Mouse (Mus musculus): ENCODE results near the gene Trpt1. TPM values are rescaled to one million over a fixed set of nuclear protein-coding genes. Genes with fewer than 3 reads are reported as not detected.

Gene Trpt1
- not detected in 2 replicates for total RNA-seq (2015; ENCODE audit: low replicate concordance)
- total RNA-seq (2017; ENCODE audit: low replicate concordance), result not detected in 2 replicates

DNA sequence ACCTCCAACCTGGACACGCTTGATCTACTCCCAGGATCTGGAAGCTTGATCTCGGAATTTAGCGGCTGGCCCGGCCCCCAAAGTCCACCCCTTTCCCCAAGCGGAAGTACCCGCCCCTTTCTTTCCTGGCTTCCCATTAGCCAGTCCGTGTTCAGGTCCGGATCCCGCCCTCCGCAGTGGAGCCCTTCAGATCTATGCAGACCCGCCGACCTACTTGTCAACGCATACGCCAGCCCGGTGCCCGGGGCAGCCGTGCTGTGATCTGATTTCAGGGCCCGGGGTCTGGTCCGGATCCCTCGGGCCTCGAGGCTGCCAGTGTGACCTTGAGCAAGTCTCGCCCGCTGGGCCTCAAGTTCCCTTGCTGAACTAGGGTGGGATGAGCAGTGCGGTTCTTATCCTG lies at the start of gene Trpt1, which contains the start of gene Nudt22:
Gene Trpt1 (plus strand): TSS at position 126 of the 400 bp plus-strand sequence.
Gene Nudt22 (minus strand): TSS at position 112 of the 400 bp plus-strand sequence.
- peak; percentile 75 for ATAC-seq (replicated peaks; ENCODE audit: low FRiP score, poor library complexity, severe bottlenecking)

DNA sequence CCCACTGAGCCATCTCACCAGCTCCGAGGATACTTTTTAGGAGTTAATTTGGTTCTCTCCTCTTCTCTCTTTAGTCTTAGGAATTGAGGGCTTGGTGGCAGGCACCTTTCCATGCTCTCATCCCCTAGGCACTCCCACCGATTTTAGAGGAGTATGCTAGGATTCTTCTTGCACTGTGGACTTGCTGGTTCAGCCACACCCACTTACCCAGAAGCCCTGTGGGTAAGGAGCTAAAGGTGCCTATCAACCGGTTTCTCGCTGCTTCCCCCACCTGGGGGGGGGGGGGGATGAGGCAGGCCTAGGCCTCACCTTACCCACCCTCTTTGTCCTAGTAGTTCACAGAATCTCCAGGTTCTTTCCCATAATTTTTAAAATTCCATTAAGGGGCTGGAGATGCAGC lies 48.2 kb upstream of the Trpt1 start:
- ATAC-seq (replicated peaks; ENCODE audit: low FRiP score, poor library complexity, severe bottlenecking), result no peak

DNA sequence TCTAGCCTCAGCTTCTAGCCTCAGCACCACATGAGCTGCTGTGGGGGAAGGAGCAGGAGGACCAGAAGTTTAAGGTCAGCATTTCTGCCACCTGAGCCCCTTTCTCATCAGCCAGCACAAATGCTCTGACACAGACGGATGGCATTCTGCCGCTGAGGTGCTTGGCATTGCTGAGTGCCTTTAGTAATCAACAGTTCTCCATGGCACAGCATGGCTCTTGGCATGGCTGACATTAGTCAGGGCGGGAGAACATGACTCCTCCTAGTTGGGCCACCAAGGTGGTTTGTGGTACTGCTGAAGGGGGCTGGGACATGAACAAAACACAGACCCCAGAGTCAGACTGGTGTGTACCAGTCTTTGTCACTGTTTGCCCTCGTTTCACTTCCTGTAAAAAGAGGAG lies 47.7 kb upstream of the Trpt1 start:
- no peak for ATAC-seq (replicated peaks; ENCODE audit: low FRiP score, poor library complexity, severe bottlenecking)

DNA sequence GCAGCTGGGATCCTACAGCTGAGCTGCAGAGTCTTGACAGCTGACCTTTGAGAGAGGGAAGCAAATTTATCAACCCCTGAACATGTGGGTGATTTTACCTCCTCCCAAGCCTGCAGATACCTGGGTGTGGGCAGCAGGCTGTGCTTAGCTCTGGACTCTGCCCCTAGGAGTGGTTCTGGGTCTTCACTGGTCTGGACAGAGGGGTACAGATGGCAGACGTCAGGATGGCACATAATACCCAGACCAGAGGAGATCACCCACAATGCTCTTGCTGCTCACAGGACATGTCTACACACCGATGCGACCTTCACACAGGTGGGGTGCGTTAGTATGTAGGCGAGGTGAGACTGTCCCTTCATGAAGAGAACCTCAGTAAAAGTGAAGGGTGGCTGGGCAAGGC lies 46.4 kb upstream of the Trpt1 start:
- no peak for ATAC-seq (replicated peaks; ENCODE audit: low FRiP score, poor library complexity, severe bottlenecking)

DNA sequence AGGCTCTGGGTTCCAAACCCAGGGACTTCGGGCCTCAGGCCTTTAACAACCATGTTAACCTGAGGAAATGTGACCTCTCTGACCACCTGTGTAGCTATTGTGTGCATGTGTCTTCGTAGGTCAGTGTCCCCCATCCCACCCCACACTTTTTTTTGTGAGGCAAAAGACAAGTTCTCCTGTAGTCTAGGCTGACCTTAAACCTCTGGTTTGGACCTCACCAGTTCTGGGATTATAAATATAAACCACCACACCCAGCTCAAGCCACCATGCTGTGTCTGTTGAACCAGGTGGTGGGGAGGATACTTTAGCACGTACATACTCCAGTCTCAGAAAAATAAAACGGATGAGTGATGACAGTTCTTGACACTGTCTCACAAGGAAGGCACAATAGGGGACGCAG lies 46.0 kb upstream of the Trpt1 start:
- no peak for ATAC-seq (replicated peaks; ENCODE audit: low FRiP score, poor library complexity, severe bottlenecking)

DNA sequence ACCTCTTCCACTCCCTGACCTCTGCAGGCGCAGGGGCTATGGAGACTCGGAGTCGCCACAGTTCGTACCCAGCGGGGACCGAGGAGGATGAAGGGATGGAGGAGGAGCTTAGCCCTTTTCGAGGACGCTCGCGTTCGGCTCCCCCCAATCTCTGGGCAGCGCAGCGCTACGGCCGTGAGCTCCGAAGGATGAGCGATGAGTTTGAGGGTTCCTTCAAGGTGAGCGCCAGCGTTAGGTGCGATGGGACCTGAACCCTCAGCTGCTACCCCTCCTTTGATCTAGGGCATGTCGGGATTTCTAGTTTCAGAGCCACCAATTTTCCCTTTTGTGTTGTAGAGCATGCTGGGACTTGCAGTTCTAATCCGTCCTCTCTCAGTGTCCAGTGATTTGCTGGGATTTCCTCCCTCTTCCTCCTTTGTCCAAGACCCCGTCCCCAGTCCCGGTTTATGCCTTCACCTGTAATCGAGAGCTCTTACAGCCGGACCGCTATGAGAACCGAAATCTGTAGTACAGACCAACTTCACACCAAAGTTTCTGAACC lies 45.2 kb upstream of the Trpt1 start:
- ATAC-seq (replicated peaks; ENCODE audit: low FRiP score, poor library complexity, severe bottlenecking), result no peak

DNA sequence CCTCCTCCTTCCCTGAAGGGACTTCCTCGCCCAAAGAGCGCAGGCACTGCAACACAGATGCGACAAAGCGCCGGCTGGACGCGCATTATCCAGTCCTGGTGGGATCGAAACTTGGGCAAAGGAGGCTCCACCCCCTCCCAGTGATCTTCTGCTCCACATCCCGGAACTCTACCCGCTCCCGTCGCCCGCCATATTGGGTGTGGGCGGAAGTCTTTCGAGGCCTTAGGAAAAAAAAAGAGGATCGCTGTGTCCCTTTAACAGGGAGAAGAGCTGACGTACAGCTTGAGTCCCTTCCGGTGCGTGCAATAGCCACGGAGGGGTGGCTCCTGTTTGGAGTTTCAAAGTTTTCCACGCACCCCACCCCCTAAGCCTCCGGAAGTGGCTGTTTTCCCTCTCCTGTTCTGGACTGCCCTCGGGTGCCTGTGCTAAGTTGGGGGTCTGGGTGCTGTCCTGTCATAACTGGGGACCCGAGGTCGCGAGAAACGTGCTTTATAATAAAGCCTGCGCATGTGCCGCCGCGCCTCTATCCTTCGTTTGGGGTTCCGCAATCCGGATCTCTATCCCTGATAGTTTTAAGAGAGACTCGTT lies 44.5 kb upstream of the Trpt1 start:
- peak; percentile 86 for ATAC-seq (replicated peaks; ENCODE audit: low FRiP score, poor library complexity, severe bottlenecking)

DNA sequence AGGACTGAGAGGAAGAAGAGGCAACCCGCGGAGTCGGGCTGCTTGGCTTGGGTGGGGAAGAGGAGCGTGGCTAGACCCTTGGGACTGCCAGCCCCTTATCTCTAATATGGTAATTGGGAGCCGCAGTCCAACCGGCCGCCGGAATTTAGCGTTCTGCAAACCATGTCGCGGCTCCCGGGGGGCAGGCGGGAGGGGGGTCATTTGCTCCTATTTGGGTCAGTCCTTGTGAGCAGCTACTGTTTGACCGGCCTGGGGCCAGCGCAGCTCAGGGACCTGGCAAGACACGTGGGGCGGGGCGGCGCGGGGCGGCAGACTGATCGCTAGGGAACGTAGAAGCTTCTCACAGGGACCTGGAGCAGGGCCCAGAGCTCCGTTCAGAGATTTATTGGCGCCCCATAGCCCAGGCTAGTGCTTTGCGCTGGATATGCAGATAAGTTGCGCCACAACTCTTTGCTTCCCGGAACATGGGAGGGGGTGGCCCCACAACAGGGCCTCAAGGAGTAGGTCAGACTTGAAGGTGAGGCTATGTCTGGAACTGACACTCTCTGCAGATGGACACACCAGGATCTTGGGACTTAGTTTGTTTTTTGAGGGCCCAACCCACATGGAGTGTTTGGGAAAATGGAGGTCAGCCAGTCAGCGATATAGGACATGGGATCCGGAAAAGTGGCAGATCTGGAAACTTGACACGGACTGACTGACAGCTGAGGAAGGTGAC lies 43.8 kb upstream of the Trpt1 start:
- ATAC-seq (replicated peaks; ENCODE audit: low FRiP score, poor library complexity, severe bottlenecking), result peak; percentile 31; the same call in 1 of the 2 replicates

DNA sequence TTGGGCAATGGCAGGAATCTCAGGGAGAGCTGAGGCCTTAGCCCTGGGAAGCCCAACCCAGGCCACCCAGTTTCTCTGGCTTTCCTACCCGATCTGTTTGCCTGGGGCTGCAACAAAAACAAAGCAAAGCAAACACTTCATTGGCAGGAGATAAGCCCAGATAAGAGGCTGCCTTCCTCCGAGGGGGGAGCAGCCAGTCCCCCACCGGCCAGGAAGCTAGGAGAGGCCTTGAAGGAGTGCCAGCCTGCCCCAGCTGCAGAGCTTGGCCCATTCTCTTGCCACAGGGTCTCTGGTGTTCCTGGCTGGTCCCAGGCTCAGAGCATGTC lies 43.3 kb upstream of the Trpt1 start:
- ATAC-seq (replicated peaks; ENCODE audit: low FRiP score, poor library complexity, severe bottlenecking), result no peak

DNA sequence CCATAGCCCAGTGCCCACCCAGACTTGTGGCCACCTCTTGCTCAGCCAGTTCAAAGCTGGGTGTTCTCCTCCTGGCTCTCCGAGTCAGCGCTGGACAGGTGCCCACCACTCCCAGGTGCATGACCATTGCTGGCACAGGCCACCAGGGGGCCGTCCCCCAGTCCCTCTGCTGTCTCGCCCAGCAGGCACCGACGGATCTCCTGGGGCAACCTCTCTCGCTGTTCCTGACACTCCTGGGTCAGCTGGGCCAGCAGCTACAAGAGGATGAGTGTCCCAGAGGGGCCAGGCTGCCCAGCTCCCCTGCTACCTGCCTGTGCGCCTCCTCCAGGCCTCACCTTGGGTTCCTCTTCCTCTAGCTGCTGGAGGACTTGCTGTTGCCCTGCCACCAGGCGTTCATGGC lies 41.9 kb upstream of the Trpt1 start:
- ATAC-seq (replicated peaks; ENCODE audit: low FRiP score, poor library complexity, severe bottlenecking), result no peak

DNA sequence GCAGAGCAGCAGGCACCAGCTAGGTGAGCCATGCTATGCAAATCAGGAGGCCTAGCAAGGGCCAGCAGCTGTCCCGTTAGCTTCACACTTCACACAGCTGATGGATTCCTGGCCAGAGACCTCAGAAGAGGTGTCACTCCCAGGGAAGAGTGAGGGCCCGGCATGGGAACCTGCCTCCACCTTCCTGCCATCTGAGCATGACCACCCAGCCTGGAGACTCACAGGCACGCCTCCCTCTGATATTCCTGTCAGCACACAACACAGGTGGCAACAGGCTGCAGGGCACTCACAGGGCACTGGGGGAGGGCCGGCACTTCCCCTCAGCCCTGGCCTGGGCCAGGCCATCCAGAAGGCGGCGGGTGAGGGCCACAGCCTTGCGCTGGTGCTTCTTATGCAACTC lies 40.5 kb upstream of the Trpt1 start:
- no peak for ATAC-seq (replicated peaks; ENCODE audit: low FRiP score, poor library complexity, severe bottlenecking)

DNA sequence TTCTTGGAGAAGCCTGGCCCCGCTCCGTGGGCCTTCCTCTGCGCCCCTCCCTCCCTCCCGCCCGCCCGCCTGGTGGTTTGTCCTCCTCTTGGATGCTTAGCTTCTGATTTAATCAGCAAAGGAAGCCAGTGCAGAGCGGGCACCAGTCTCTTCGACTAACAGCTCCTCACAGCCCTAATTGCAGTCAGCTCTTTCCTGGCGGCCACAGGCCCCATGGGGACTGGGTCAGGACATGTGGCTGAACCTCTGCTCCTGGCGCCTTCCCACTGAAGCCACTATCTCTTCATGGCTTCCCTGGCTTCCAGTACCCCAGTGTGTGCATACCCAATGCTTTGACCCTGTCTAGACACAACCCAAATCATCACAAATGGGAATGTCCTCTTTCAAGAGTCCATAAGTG lies 39.5 kb upstream of the Trpt1 start:
- ATAC-seq (replicated peaks; ENCODE audit: low FRiP score, poor library complexity, severe bottlenecking), result no peak

DNA sequence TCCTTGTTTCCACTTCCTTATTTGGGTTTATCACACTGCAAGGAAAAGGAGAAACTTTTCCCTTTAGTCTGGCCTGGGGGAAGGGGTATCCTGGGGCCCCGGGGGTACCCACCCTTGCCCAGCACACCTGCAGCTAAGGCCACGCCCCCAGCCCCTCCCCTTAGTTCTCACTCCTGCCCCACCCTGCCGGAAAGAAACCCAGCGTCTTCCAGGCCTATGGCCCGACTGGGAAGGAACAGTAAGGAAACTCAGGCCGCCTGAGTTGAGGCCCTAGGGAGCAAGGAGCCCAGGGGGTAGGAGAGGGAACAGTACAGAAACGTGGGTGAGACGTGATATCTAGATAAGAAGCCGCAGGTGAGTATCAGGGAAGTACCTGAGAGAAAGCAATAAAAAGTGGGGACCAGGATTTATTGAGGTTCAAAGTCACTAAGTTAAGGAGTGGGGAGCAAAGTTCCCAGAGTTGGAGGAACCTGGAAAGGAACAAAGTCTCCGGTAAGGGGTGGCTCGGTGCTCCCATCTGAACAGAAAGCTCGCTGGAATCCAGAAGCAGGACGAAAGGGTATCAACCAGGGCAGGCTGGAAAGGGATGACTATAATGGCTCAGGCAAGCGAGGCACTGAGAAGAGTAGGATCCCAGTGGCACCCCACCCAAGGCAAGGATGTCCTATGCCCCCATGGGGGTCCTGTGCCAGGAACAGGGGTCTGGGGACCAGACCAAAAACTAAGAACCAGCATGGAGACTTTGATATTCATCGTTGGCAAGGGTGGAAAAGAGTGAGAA lies 27.2 kb upstream of the Trpt1 start:
- no peak for ATAC-seq (replicated peaks; ENCODE audit: low FRiP score, poor library complexity, severe bottlenecking)

DNA sequence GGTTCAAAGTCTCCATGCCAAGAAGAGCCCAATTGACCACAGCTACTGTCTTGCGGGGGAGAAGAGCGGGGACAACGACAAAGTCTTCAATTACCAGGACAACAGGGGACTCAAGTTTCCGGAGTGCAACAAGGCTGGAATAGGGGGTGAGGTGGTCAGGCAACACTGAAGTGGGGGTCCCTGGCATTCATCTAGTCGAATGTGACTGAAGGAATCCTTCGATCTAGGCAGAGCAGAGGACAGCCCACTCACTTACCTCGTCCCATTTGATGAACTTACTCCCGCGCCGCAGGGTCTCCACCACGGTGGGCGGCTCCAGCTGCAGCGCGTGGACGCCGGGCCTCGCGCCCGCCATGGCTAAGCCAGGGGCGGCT lies 26.7 kb upstream of the Trpt1 start:
- ATAC-seq (replicated peaks; ENCODE audit: low FRiP score, poor library complexity, severe bottlenecking), result no peak

DNA sequence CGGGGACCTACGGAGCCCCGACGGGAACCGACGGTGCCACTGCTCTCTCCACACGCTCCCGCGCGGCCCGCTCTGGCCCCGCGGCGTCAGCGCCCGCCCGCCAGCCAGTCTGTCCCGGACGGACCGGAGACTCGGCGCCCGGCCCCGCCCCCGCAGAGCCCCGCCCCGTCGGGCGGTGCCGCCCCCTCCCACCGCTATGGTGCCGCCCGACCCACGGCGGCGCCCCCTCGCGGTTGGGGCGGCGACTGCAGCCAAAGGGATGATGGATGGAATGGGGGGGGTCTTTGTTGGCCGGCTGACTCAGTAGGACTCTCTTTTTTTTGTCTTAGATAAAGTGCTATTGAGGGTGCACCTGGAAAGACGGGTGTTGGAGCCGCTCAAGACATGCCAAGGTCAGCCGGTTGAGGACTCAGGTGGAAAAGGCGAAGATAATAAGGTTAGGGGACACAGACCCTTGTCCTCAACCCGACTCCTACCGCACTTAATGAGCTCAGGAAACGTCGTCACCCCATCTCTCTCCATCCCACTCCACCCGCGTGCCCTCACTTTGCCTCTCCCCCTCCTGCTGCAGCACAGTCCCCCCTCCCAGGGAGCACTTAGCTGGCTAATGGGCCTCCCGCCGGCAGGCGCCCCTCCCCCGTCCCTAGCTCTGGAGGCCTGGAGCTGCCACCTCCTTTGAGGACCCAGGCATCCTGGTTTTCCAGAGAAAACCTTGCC lies 26.1 kb upstream of the Trpt1 start:
- peak; percentile 61 for ATAC-seq (replicated peaks; ENCODE audit: low FRiP score, poor library complexity, severe bottlenecking)

DNA sequence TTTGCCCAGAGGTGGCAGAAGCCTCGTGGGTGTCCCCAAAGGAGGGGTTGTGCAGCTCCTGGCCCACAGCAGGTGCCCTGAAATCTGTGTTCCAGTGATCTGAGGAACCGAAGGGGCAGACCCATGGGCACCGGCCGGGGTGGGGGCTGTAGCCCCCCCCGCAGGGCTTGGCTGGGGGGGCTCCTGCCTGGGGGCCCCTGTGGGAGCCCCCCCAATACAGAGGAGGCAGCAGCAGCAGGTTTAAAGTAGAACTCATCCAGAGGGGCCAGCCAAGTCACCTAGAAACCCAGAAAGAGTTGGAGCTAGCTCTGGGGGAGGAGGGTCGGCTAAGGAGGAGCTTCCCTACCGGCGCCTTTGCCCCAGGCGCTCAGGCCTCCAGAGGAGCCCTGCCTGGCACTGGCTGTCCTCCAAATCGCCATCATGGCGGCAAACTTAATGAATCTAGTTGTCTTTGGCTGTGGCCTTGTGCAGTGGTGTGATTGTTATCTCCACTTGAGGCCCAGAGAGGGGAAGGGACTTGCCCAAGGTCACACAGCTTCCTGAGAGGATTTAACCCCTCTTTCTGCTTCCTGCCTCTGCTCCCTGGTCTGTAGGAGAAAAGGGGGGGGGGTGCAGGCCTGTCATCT lies 25.4 kb upstream of the Trpt1 start:
- no peak for ATAC-seq (replicated peaks; ENCODE audit: low FRiP score, poor library complexity, severe bottlenecking)

DNA sequence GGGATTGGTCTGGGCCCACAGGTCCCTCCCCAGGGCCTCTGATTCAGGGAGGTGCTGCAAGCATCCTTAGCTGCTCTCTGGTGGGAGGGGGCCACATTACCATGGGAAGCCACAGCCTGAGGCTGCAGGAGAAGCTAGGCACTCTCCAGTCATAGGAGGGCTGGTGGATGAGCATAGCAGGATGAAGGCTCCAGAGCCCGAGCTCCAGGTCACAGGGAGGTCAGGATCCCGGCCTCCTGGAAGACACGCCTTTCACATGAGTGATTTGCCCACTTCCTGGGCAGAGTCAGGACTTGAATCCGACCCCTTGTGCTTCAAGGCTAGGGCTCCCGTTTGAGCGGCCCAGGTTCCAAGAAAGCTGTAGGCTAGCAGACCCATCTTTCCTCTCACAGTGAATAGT lies 24.3 kb upstream of the Trpt1 start:
- ATAC-seq (replicated peaks; ENCODE audit: low FRiP score, poor library complexity, severe bottlenecking), result no peak

DNA sequence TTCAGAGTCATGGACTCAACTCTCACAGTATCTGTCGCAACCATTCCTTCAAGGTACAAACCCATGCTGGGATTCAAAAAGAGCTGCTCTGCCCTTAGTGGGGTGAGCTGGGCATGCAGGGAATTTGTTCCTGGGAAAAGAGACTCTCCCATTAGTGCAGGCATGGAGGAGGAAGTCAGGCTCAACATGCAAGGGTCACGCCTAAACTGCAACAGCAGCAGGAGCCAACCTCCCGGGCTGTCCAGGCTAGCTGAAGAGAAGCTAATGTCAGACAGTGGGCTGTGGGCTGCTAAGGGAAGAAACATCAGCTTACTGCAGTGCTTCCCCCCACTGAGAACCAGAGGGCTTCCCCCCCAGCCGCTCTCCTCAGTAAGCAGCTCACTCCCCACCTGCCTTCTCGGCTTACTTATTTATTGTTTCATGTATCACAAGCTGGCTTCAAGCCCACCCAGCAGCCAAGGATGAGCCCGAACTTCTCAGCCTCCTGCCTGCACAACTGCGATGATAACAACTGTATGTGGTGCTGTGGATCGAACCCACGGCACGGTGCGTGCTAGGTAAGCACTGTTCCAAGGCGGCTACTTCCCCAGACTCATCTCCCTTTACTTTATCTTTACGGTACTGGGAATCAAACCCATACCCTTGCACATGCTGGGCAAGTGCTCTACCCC lies 23.5 kb upstream of the Trpt1 start:
- no peak for ATAC-seq (replicated peaks; ENCODE audit: low FRiP score, poor library complexity, severe bottlenecking)

DNA sequence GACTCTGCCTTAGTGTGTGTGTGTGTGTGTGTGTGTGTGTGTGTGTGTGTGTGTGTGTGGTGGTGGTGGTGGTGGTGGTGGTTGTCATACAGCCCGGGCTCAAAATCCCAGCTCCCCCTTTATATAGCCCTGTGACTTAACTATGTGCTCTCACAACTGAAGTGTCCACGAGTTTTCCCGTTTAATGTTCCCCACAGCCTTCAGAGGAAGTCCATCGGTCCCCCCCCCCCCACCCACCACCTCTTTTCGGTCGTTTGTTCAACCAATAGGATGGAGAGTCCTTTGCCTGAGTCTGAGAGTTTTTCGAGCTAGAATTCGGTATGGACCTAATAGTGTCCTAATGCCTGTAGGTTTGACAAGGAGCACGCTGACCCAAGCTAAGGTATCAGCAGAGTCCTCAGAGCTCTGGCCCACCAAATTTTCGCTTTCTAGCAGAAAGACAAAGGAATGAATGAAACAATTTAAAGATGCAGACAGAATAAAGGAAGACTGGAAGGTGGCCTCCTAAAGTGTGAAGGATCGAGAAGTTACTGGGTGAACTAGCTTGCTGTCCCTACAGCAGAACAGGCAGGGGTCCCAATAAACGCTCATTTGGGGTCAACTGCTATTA lies 22.2 kb upstream of the Trpt1 start:
- no peak for ATAC-seq (replicated peaks; ENCODE audit: low FRiP score, poor library complexity, severe bottlenecking)
